Mouse (Mus musculus) kidney, adult 2 months (tissue): Measurements from ENCODE around the gene Ttc19.

Experiments
- CTCF ChIP-seq: fragments of 200-500 bp; conservative IDR thresholded peaks from 2 replicates; pipeline ENCODE4 v1.5.1; 2011; ENCODE audit warnings: low read depth, mild to moderate bottlenecking, control low read depth, low read length, moderate library complexity, mixed read lengths; ENCODE audit not compliant: insufficient read depth, insufficient read length
- POLR2A ChIP-seq: fragments of 200-500 bp; IDR thresholded peaks from one replicate; pipeline ENCODE4 v1.6.1; 2011; ENCODE audit warnings: low read depth, low read length, control low read depth

- TF ChIP-seq CTCF (no peak), POLR2A (no peak)
Measured at GRCm38 (mm10) chr11:62281601-62281997, 326 bp downstream of the Ttc19 start.
